Comparison of ENCODE assay signal across 28 mouse cellular contexts in genomic region chr15:80731043-80731442, GRCm38 (mm10). TPM values are rescaled to one million over a fixed set of nuclear protein-coding genes. Genes with fewer than 3 reads are reported as not detected.
"Had no signal": no experiment of that assay in that cellular context is flagged by ENCODE, and none has a peak within 500 bp of the region (broad histone marks: within the 10 kb centered on the region; RNA-seq: fewer than 3 reads in every experiment).

No protein-coding gene starts in this region.

- H3K9me3 ChIP-seq: embryonic facial prominence, embryonic 10.5 days; embryonic facial prominence, embryonic 12.5 days; embryonic facial prominence, embryonic 13.5 days; embryonic facial prominence, embryonic 15.5 days; forebrain, embryonic 10.5 days; forebrain, embryonic 12.5 days; forebrain, embryonic 13.5 days; forebrain, embryonic 15.5 days; heart, embryonic 10.5 days had no signal

- H3K4me2 ChIP-seq: embryonic facial prominence, embryonic 12.5 days; embryonic facial prominence, embryonic 13.5 days; embryonic facial prominence, embryonic 15.5 days; forebrain, embryonic 12.5 days; forebrain, embryonic 13.5 days; forebrain, embryonic 15.5 days had no signal

- H3K27ac ChIP-seq: embryonic facial prominence, embryonic 10.5 days; embryonic facial prominence, embryonic 12.5 days; embryonic facial prominence, embryonic 13.5 days; embryonic facial prominence, embryonic 15.5 days; forebrain, embryonic 10.5 days; forebrain, embryonic 12.5 days; forebrain, embryonic 13.5 days; forebrain, embryonic 15.5 days; heart, adult 2 months; heart, embryonic 10.5 days had no signal

- H3K27me3 ChIP-seq: embryonic facial prominence, embryonic 12.5 days; embryonic facial prominence, embryonic 13.5 days; embryonic facial prominence, embryonic 15.5 days; forebrain, embryonic 12.5 days; forebrain, embryonic 13.5 days; forebrain, embryonic 15.5 days had no signal

- H3K9ac ChIP-seq: embryonic facial prominence, embryonic 12.5 days; embryonic facial prominence, embryonic 13.5 days; embryonic facial prominence, embryonic 15.5 days; forebrain, embryonic 12.5 days; forebrain, embryonic 13.5 days; forebrain, embryonic 15.5 days; forebrain, postnatal 0 days had no signal

- H3K4me1 ChIP-seq: embryonic facial prominence, embryonic 13.5 days; embryonic facial prominence, embryonic 15.5 days; forebrain, embryonic 15.5 days; heart, embryonic 10.5 days had no signal

- H3K36me3 ChIP-seq: embryonic facial prominence, embryonic 10.5 days; embryonic facial prominence, embryonic 12.5 days; embryonic facial prominence, embryonic 13.5 days; embryonic facial prominence, embryonic 15.5 days; forebrain, embryonic 10.5 days; forebrain, embryonic 12.5 days; forebrain, embryonic 15.5 days; heart, embryonic 10.5 days had no signal

- DNase-seq: cerebellum, adult 8-10 months; cerebellum, adult 9-10 months; cerebellum, adult 9-11 months; cerebellum, postnatal 10 days; cerebellum, postnatal 14 days; cerebellum, postnatal 25 days; cerebellum, postnatal 36 days; embryo, embryonic 11 days; forebrain, postnatal 0 days; gastrocnemius, postnatal 10 days; gastrocnemius, postnatal 14 days; gastrocnemius, postnatal 25 days; gastrocnemius, postnatal 36 days; heart, adult 18-20 months; heart, adult 2 months had no signal

- ATAC-seq: forebrain, embryonic 13.5 days; forebrain, embryonic 14.5 days; forebrain, embryonic 15.5 days; forebrain, embryonic 16.5 days; forebrain, postnatal 0 days had no signal

- H3K4me3 ChIP-seq: embryonic facial prominence, embryonic 10.5 days; embryonic facial prominence, embryonic 12.5 days; embryonic facial prominence, embryonic 13.5 days; embryonic facial prominence, embryonic 15.5 days; erythroblast, embryonic 14.5 days; forebrain, embryonic 10.5 days; forebrain, embryonic 12.5 days; forebrain, embryonic 13.5 days; forebrain, embryonic 15.5 days; heart, adult 2 months; heart, embryonic 10.5 days had no signal

RNA-seq across cellular contexts. Expression of gene Fam83f, which starts 59.4 kb away (rescaled TPM):
- total RNA-seq: common myeloid progenitor, adult 5-6 weeks; heart, adult 2 months had no signal
- polyA plus RNA-seq: erythroblast, embryonic 14.5 days; forebrain, embryonic 13.5 days; forebrain, embryonic 14.5 days; forebrain, embryonic 16.5 days had no signal
